Mouse (Mus musculus) ES-Bruce4 (cell line): ENCODE measurements around the gene Irak1. TPM values are rescaled to one million over a fixed set of nuclear protein-coding genes. Genes with fewer than 3 reads are reported as not detected.

ENCODE experiments used
- H3K27ac ChIP-seq: 2 replicates; pipeline ENCODE4 v1.5.1; 2012; ENCODE audit warnings: low read length, inconsistent platforms; ENCODE audit not compliant: insufficient read depth
- H3K27me3 ChIP-seq: 2 replicates; pipeline ENCODE4 v1.6.1; 2012; ENCODE audit warnings: mild to moderate bottlenecking, low read length, inconsistent platforms; ENCODE audit not compliant: control insufficient read depth, poor library complexity, insufficient read depth, severe bottlenecking
- H3K36me3 ChIP-seq: 2 replicates; pipeline ENCODE4 v1.6.1; 2012; ENCODE audit warnings: inconsistent platforms, mild to moderate bottlenecking, low read length, moderate library complexity; ENCODE audit not compliant: control insufficient read depth, poor library complexity, insufficient read depth, severe bottlenecking
- H3K4me1 ChIP-seq: one replicate; pipeline ENCODE4 v1.8.1; 2011; ENCODE audit warnings: low read length; ENCODE audit not compliant: control insufficient read depth, insufficient read depth
- H3K4me3 ChIP-seq: 2 replicates; pipeline ENCODE4 v1.5.1; 2011; ENCODE audit warnings: low read depth, mild to moderate bottlenecking, low read length
- H3K9ac ChIP-seq: 2 replicates; pipeline ENCODE4 v1.6.1; 2012; ENCODE audit warnings: low read depth, mild to moderate bottlenecking, inconsistent platforms; ENCODE audit not compliant: poor library complexity, severe bottlenecking
- H3K9me3 ChIP-seq: replicated peaks from 2 replicates; pipeline ENCODE4 v1.6.1; 2012; ENCODE audit warnings: mild to moderate bottlenecking, low read length, inconsistent platforms; ENCODE audit not compliant: control insufficient read depth, poor library complexity, insufficient read depth, severe bottlenecking
- CTCF ChIP-seq: IDR thresholded peaks from one replicate; pipeline ENCODE4 v1.8.1; 2011; ENCODE audit warnings: low read depth, low read length
- EP300 ChIP-seq: IDR thresholded peaks from 2 replicates; pipeline ENCODE4 v1.6.1; 2011; ENCODE audit warnings: low read depth, low read length; ENCODE audit not compliant: insufficient read depth
- POLR2A ChIP-seq: IDR thresholded peaks from one replicate; pipeline ENCODE4 v1.8.1; 2011; ENCODE audit warnings: low read length; ENCODE audit not compliant: insufficient read depth
- polyA plus RNA-seq: library from polyadenylated mRNA; stranded (reverse); fragments of >200 nt; gene quantifications from 2 replicates; pipeline ENCODE4 v1.2.4, GENCODE M21; 2011; ENCODE audit warnings: low read depth; ENCODE audit not compliant: missing spikeins, insufficient read depth, insufficient read length

The Irak1 gene
- polyA plus RNA-seq, 1 experiment, result 35.1 TPM

DNA sequence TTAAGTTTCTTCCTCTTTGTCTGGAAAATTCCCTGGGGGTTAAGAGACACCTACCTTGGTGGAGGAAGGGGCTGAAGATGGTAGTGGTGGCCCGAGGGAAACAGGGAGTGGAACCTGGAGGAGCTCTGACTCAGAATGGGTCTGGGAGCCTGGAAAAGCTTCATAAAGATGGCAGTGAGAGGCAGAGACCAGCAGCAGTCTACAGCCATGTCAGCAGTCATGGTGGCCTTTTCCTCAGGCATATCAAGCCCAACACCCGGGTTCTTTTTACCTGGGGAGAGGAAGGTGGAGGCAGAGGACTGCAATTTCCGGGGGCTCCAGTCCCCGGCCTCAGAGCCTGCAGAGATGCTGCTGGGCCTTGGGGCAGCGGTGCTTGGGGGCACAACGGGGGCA, 927 bp downstream of the Irak1 start:
- peak overlapping the region; percentile 81 for H3K4me3 ChIP-seq
- H3K27ac ChIP-seq, result no peak overlapping the region
- H3K9me3 ChIP-seq, result no peaks in the 10 kb centered on the region
- H3K27me3 ChIP-seq, result no peaks in the 10 kb centered on the region
- TF ChIP-seq POLR2A, result no peak
- TF ChIP-seq CTCF, result no peak
- TF ChIP-seq EP300, result no peak
- H3K36me3 ChIP-seq, result peaks cover 6% of the 10 kb centered on the region
- H3K9ac ChIP-seq, result peak overlapping the region; percentile 94
- no peaks in the 10 kb centered on the region for H3K4me1 ChIP-seq

- no peaks in the 10 kb centered on the region for H3K27me3 ChIP-seq
- no peak overlapping the region for H3K9ac ChIP-seq
- peaks cover 11% of the 10 kb centered on the region for H3K36me3 ChIP-seq
- TF ChIP-seq EP300 (no peak), CTCF (no peak), POLR2A (no peak)
- H3K4me1 ChIP-seq, result no peaks in the 10 kb centered on the region
- no peak overlapping the region for H3K27ac ChIP-seq
- no peaks in the 10 kb centered on the region for H3K9me3 ChIP-seq
- no peak overlapping the region for H3K4me3 ChIP-seq
These were observed 9.1 kb downstream of the Irak1 start for GRCm38 (mm10) chrX:74014597-74014996.

- Histone ChIP-seq H3K27me3 (no peaks in the 10 kb centered on the region), H3K9ac (no peak overlapping the region), H3K4me3 (no peak overlapping the region), H3K9me3 (no peaks in the 10 kb centered on the region), H3K27ac (peak overlapping the region; percentile 62), H3K4me1 (no peaks in the 10 kb centered on the region), H3K36me3 (no peaks in the 10 kb centered on the region)
- no peak for TF ChIP-seq POLR2A
- TF ChIP-seq EP300, result peak; percentile 44; the same call in 1 of the 2 replicates
These were observed 15.7 kb downstream of the Irak1 start for GRCm38 (mm10) chrX:74008063-74008462.

GRCm38 (mm10) chrX:74006401-74006800, 17.3 kb downstream of the Irak1 start:
- Histone ChIP-seq H3K36me3 (no peaks in the 10 kb centered on the region), H3K9me3 (no peaks in the 10 kb centered on the region), H3K4me3 (no peak overlapping the region), H3K4me1 (no peaks in the 10 kb centered on the region), H3K27ac (0 out of 2 replicates have a peak overlapping the region, but pooled peaks have one; percentile 17), H3K9ac (no peak overlapping the region), H3K27me3 (no peaks in the 10 kb centered on the region)
- no peak for TF ChIP-seq EP300
- TF ChIP-seq CTCF, result no peak
- no peak for TF ChIP-seq POLR2A

GRCm38 (mm10) chrX:74003644-74004043, 20.1 kb downstream of the Irak1 start:
- no peak overlapping the region for H3K4me3 ChIP-seq
- H3K27me3 ChIP-seq, result no peaks in the 10 kb centered on the region
- no peaks in the 10 kb centered on the region for H3K4me1 ChIP-seq
- H3K36me3 ChIP-seq, result no peaks in the 10 kb centered on the region
- no peak overlapping the region for H3K9ac ChIP-seq
- no peak for TF ChIP-seq POLR2A
- TF ChIP-seq EP300, result no peak
- TF ChIP-seq CTCF, result no peak
- H3K9me3 ChIP-seq, result no peaks in the 10 kb centered on the region
- H3K27ac ChIP-seq, result peak overlapping the region; percentile 73

- Histone ChIP-seq H3K9me3 (no peaks in the 10 kb centered on the region), H3K4me1 (no peaks in the 10 kb centered on the region), H3K36me3 (no peaks in the 10 kb centered on the region), H3K27me3 (no peaks in the 10 kb centered on the region), H3K27ac (peak overlapping the region; percentile 67), H3K9ac (no peak overlapping the region), H3K4me3 (no peak overlapping the region)
- no peak for TF ChIP-seq POLR2A
- TF ChIP-seq CTCF, result no peak
- TF ChIP-seq EP300, result no peak
These were observed 22.7 kb downstream of the Irak1 start for GRCm38 (mm10) chrX:74001024-74001423.
